In the genomic region with DNA sequence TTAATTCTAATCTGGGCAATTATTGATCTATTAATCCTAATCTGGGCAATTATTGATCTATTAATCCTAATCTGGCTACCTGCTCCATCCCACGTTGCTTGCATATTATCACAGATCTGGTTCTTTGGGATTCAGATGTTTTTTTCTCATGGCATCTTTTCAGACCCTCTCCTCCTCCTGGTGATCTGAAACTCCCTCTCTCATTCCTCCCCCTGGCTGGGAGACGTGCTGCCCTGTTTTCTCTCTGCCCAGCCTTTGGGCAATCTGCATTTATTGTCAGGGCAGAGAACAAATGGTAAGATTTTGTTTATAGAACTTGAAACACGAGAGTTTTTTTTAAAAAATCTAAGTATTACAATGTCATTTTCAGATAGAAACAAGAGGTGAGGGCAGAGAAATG, we compare ENCODE assay signal across 7 mouse cellular contexts. TPM values are rescaled to one million over a fixed set of nuclear protein-coding genes. Genes with fewer than 3 reads are reported as not detected.
DNase-seq lines count a peak whose midpoint lies in the region; ATAC-seq lines count a peak whose summit lies in the region.

No protein-coding gene starts in this region.

- H3K9me3 ChIP-seq in liver, embryonic 11.5 days (ENCODE audit: control insufficient read depth, low read length): no peaks in the 10 kb centered on the region
- H3K9me3 ChIP-seq in forebrain, embryonic 13.5 days (replicated peaks): no peaks in the 10 kb centered on the region
- no peaks in the 10 kb centered on the region for H3K9me3 ChIP-seq in liver, embryonic 12.5 days (replicated peaks)
- no peaks in the 10 kb centered on the region for H3K9me3 ChIP-seq in stomach, embryonic 16.5 days (replicated peaks; ENCODE audit: control insufficient read depth, low read length)

- 68% methylated on average over 3 of the region's 3 CpGs for WGBS in liver, embryonic 11.5 days
- 67% methylated on average over 3 of the region's 3 CpGs for WGBS in forebrain, embryonic 13.5 days
- 63% methylated on average over 3 of the region's 3 CpGs for WGBS in liver, embryonic 12.5 days (ENCODE audit: insufficient replicate concordance)
- WGBS in stomach, embryonic 16.5 days: 62% methylated on average over 3 of the region's 3 CpGs

- H3K9ac ChIP-seq in liver, embryonic 11.5 days (ENCODE audit: low read depth, low read length): 0 out of 2 replicates have a peak overlapping the region, but pooled peaks have one; percentile 9
- H3K9ac ChIP-seq in forebrain, embryonic 13.5 days: peak overlapping the region; percentile 77
- H3K9ac ChIP-seq in liver, embryonic 12.5 days: no peak overlapping the region; the same call in 1 of the 2 replicates
- peak overlapping the region; percentile 78; the same call in 1 of the 2 replicates for H3K9ac ChIP-seq in stomach, embryonic 16.5 days (ENCODE audit: low read length)

- no peaks in the 10 kb centered on the region for H3K36me3 ChIP-seq in liver, embryonic 11.5 days (ENCODE audit: control insufficient read depth, insufficient read depth, low read length)
- H3K36me3 ChIP-seq in forebrain, embryonic 13.5 days (ENCODE audit: poor library complexity, severe bottlenecking): no peaks in the 10 kb centered on the region
- no peaks in the 10 kb centered on the region for H3K36me3 ChIP-seq in liver, embryonic 12.5 days
- no peaks in the 10 kb centered on the region for H3K36me3 ChIP-seq in stomach, embryonic 16.5 days (ENCODE audit: control insufficient read depth, insufficient read depth, low read length)

- no peak for ATAC-seq in liver, embryonic 11.5 days (replicated peaks; ENCODE audit: low FRiP score)
- ATAC-seq in forebrain, embryonic 13.5 days: no peak
- no peak for ATAC-seq in liver, embryonic 12.5 days
- ATAC-seq in stomach, embryonic 16.5 days (ENCODE audit: insufficient read depth, low FRiP score): no peak

- peak overlapping the region; percentile 92 for H3K4me2 ChIP-seq in liver, embryonic 11.5 days
- peak overlapping the region; percentile 73 for H3K4me2 ChIP-seq in forebrain, embryonic 13.5 days
- H3K4me2 ChIP-seq in liver, embryonic 12.5 days: peak overlapping the region; percentile 87
- H3K4me2 ChIP-seq in stomach, embryonic 16.5 days (ENCODE audit: low read depth, low read length): peak overlapping the region; percentile 85

- H3K4me1 ChIP-seq in liver, embryonic 11.5 days (replicated peaks; ENCODE audit: control insufficient read depth, insufficient read depth, low read length): peaks cover 4% of the 10 kb centered on the region; the same call in 1 of the 2 replicates
- H3K4me1 ChIP-seq in forebrain, embryonic 13.5 days: peaks cover 26% of the 10 kb centered on the region
- H3K4me1 ChIP-seq in liver, embryonic 12.5 days: peaks cover 15% of the 10 kb centered on the region
- H3K4me1 ChIP-seq in stomach, embryonic 16.5 days (ENCODE audit: control insufficient read depth, insufficient read depth, low read length): peaks cover 10% of the 10 kb centered on the region

- H3K4me3 ChIP-seq in liver, embryonic 11.5 days (ENCODE audit: low read depth, low read length): peak overlapping the region; percentile 60; the same call in 1 of the 2 replicates
- H3K4me3 ChIP-seq in forebrain, embryonic 13.5 days: peak overlapping the region; percentile 50
- 0 out of 2 replicates have a peak overlapping the region, but pooled peaks have one; percentile 67 for H3K4me3 ChIP-seq in liver, embryonic 12.5 days
- H3K4me3 ChIP-seq in stomach, embryonic 16.5 days (replicated peaks; ENCODE audit: low read length): no peak overlapping the region

- DNase-seq in liver, embryonic 11.5 days (ENCODE audit: low spot score): no peak
- no peak for DNase-seq in liver
- DNase-seq in cerebellum, postnatal 36 days: no peak
- no peak for DNase-seq in ovary, postnatal 10 days (ENCODE audit: low spot score)

- no peak overlapping the region for H3K27ac ChIP-seq in liver, embryonic 11.5 days (ENCODE audit: low read depth, low read length)
- no peak overlapping the region for H3K27ac ChIP-seq in forebrain, embryonic 13.5 days
- no peak overlapping the region for H3K27ac ChIP-seq in liver, embryonic 12.5 days
- no peak overlapping the region for H3K27ac ChIP-seq in stomach, embryonic 16.5 days (ENCODE audit: low read length)

- no peaks in the 10 kb centered on the region for H3K27me3 ChIP-seq in liver, embryonic 11.5 days (replicated peaks; ENCODE audit: control insufficient read depth, insufficient read depth, low read length)
- no peaks in the 10 kb centered on the region for H3K27me3 ChIP-seq in forebrain, embryonic 13.5 days
- H3K27me3 ChIP-seq in liver, embryonic 12.5 days (replicated peaks): peaks cover 18% of the 10 kb centered on the region
- H3K27me3 ChIP-seq in stomach, embryonic 16.5 days (ENCODE audit: control insufficient read depth, insufficient read depth, low read length): no peaks in the 10 kb centered on the region

RNA-seq across cellular contexts. Expression of a gene that starts 1.3 kb away (rescaled TPM):
- 1.6 and 3.0 TPM in 2 replicates for polyA plus RNA-seq in liver, embryonic 11.5 days (2014; fragmentation: Nextera tagmentation; extraction: Ambion mirVana)
- 10.8 and 12.3 TPM in 2 replicates for polyA plus RNA-seq in forebrain, embryonic 13.5 days (2015; fragmentation: Nextera tagmentation; extraction: Ambion mirVana)
- 0.64 and 0.79 TPM in 2 replicates for polyA plus RNA-seq in liver, embryonic 12.5 days (2016; fragmentation: Nextera tagmentation; extraction: Ambion mirVana)
- polyA plus RNA-seq in stomach, embryonic 16.5 days (2015; fragmentation: Nextera tagmentation; extraction: Ambion mirVana): 2.5 and 4.1 TPM in 2 replicates

RNA-seq across cellular contexts. Expression of a gene that starts 13.4 kb away (rescaled TPM):
- polyA plus RNA-seq in liver, embryonic 11.5 days (2014; fragmentation: Nextera tagmentation; extraction: Ambion mirVana): 4.8 and 5.6 TPM in 2 replicates
- polyA plus RNA-seq in forebrain, embryonic 13.5 days (2015; fragmentation: Nextera tagmentation; extraction: Ambion mirVana): 9.0 TPM in 2 replicates
- 5.7 and 6.7 TPM in 2 replicates for polyA plus RNA-seq in liver, embryonic 12.5 days (2016; fragmentation: Nextera tagmentation; extraction: Ambion mirVana)
- polyA plus RNA-seq in stomach, embryonic 16.5 days (2015; fragmentation: Nextera tagmentation; extraction: Ambion mirVana): 2.7 and 4.1 TPM in 2 replicates

RNA-seq across cellular contexts. Expression of a gene that starts 34.1 kb away (rescaled TPM):
- polyA plus RNA-seq in liver, embryonic 11.5 days (2014; fragmentation: Nextera tagmentation; extraction: Ambion mirVana): not detected in 2 replicates
- 37.3 and 42.7 TPM in 2 replicates for polyA plus RNA-seq in forebrain, embryonic 13.5 days (2015; fragmentation: Nextera tagmentation; extraction: Ambion mirVana)
- not detected in 2 replicates for polyA plus RNA-seq in liver, embryonic 12.5 days (2016; fragmentation: Nextera tagmentation; extraction: Ambion mirVana)
- 0.94 and 1.3 TPM in 2 replicates for polyA plus RNA-seq in stomach, embryonic 16.5 days (2015; fragmentation: Nextera tagmentation; extraction: Ambion mirVana)

RNA-seq across cellular contexts. Expression of a gene that starts 43.4 kb away (rescaled TPM):
- 15.8 and 17.5 TPM in 2 replicates for polyA plus RNA-seq in liver, embryonic 11.5 days (2014; fragmentation: Nextera tagmentation; extraction: Ambion mirVana)
- polyA plus RNA-seq in forebrain, embryonic 13.5 days (2015; fragmentation: Nextera tagmentation; extraction: Ambion mirVana): 116 and 129 TPM in 2 replicates
- polyA plus RNA-seq in liver, embryonic 12.5 days (2016; fragmentation: Nextera tagmentation; extraction: Ambion mirVana): 8.0 and 9.2 TPM in 2 replicates
- polyA plus RNA-seq in stomach, embryonic 16.5 days (2015; fragmentation: Nextera tagmentation; extraction: Ambion mirVana): 27.8 and 28.2 TPM in 2 replicates

Comparison
In these comparisons a context has a peak if more than half of its experiments do, and no peak if none do; other contexts are left out.
1. RNA of a gene that starts 34.1 kb away (polyA plus RNA-seq): 37.3 to 42.7 TPM in forebrain, embryonic 13.5 days; 0.94 to 1.3 TPM in stomach, embryonic 16.5 days, not detected in liver, embryonic 11.5 days and not detected in liver, embryonic 12.5 days; every median in the first group is over 10 times any median in the second.
2. Peak in every context shown above with its lines, with median percentiles within 50 percentile points of each other: H3K4me2 ChIP-seq.